Mouse (Mus musculus) splenic B cell, adult 2 months (primary cell): ENCODE results near the gene Cdc42bpb.

Experiments
- DNase-seq: peaks from one replicate; pipeline ENCODE4 v3.0.0-alpha.2; 2011; ENCODE audit warnings: low read depth, low spot score
- H3K27me3 ChIP-seq: 2 replicates; pipeline ENCODE4 v1.6.1; 2012; ENCODE audit warnings: mild to moderate bottlenecking, low read length, moderate library complexity, mixed read lengths; ENCODE audit not compliant: control insufficient read depth, poor library complexity, insufficient read depth, severe bottlenecking
- H3K36me3 ChIP-seq: 2 replicates; pipeline ENCODE4 v1.6.1; 2012; ENCODE audit warnings: mild to moderate bottlenecking, low read length, moderate library complexity, mixed read lengths; ENCODE audit not compliant: control insufficient read depth, poor library complexity, insufficient read depth, severe bottlenecking

The Cdc42bpb gene

DNA sequence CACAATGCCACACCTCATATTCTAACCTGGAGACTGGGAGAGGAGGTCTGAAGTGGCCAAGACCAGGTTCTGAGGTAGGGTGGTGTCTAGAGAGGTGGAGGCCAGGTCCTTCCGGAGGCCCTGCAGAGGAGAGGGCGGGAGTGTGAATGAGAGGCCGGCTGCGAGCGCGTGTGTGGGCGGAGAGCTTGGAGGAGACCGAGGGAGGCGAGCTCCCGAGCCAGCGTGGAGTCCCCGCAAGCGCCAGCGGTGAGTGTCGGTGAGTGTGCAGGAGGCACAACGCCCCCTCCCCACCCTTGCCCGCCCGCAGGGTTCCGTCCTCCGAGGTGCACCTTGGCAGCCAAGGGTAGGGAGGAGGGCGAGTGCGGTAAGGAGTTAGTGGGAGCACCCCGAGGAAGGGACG, 29.1 kb upstream of the Cdc42bpb start, which contains the start of gene Lbhd2:
Gene Lbhd2, plus strand, starts transcription at position 188 of the 400 bp plus-strand sequence.
- Histone ChIP-seq H3K27me3 (no peaks in the 10 kb centered on the region), H3K36me3 (no peaks in the 10 kb centered on the region)
- no peak for DNase-seq

DNA sequence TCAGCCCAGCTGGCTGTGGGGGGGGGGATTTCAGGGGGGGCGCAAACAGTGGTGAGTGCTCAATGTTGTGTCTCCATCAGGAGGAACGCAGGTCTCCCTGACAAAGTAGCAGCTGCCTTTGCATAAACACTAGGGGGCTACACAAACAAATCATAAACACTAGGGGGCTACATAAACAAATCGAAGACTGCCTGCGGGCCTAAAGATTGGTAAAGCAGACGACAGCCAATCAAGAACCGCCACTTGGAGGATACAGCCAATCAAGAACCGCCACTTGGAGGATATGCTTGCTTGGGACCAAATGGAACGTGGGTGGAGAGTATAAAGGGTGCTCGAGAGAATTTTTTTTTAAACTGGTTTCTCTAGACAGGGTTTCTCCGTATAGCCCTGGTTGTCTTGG, 27.4 kb upstream of the Cdc42bpb start:
- no peak for DNase-seq
- no peaks in the 10 kb centered on the region for H3K27me3 ChIP-seq
- no peaks in the 10 kb centered on the region for H3K36me3 ChIP-seq

DNA sequence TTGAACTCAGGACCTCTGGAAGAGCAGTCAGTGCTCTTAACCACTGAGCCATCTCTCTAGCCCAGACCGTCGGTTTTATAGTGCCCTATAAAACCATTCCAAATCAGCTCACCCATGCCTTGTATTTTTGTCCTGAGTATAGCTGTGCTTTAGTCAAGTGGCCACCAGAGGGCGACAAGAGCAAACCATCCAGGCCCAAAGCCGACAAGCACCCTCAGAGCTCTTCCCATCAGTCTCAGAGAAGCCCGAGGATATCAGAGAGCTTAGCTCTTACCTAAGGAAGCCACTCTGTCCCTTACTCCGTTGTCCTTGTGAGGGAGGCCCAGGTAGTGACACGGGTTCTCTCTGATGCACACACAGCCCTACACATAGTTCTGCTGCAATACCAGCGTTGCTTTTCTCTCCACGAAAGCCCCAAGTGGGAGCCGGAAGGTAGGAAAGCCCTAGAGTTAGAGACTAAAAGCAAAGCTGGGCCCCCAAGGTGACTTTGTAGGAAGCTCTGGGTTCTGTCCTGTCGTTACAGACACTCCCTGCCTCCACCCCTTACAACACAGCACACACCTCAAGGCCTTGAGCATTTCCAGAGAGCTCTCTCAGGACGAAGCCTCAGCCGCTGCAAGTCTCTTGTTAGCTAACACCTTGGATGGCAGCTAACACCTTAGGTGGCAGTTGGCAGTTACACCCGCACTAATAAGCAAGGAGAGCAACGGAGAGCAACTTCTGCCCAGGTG, 24.1 kb upstream of the Cdc42bpb start:
- Histone ChIP-seq H3K36me3 (no peaks in the 10 kb centered on the region), H3K27me3 (no peaks in the 10 kb centered on the region)
- DNase-seq = peak; percentile 68

DNA sequence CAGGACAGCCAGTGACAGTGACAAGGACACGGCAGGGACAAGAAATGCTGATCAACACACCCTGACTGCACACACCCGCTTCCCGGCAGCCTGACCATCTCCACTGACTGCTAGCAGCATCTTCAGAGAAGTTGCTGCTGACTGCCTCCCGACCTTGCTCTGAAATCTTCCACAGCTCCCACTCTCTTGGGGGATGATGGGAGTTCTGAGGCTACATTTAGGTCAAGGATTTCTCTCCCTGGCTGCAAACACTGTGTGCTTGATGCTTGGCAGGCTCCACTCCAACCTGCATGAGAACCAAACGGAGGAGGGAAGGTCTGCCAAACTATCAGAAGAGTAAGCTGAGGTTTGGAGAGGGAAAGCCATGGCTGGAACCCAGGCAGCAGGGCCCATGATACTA, 19.5 kb upstream of the Cdc42bpb start:
- no peak for DNase-seq
- no peaks in the 10 kb centered on the region for H3K36me3 ChIP-seq
- H3K27me3 ChIP-seq = no peaks in the 10 kb centered on the region

DNA sequence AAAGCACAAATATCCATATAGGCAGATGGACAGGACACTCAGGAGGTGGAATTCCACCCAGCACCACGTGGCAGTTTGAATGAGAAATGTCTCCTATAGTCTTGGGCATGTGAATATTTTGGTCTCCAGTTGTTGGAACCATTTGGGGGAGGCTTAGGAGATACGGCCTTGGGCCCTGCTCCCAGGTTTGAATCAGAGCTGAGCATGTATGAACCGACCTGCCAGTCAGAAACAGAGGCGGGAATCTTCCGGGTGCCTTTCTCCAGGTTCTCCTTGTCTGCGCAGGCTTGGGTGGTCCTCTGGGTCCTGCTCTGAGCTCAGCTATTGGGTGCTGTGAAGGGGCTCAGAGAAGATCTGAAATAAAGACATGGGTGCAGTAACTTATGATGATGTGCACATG, 16.5 kb upstream of the Cdc42bpb start:
- H3K36me3 ChIP-seq = no peaks in the 10 kb centered on the region
- H3K27me3 ChIP-seq = no peaks in the 10 kb centered on the region
- DNase-seq = no peak

DNA sequence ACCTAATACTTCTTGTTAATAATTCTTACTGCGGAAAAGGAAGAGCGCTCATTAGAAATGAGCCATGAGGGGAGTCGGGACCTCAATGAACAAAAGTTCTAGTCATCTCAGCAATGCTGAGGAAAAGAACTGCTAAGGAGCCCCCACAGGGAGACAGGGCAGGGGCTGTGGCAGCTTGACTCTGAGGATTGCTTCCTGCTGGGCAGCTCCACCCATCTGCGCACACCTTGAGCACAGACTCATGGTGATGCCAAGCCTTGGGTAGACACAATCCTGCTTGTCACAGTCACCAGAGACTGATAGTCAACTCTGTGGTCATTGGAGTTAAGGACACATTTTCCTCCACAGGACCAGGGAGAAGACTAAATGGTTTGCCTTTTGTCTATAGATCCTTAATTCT, 9.6 kb upstream of the Cdc42bpb start:
- no peaks in the 10 kb centered on the region for H3K27me3 ChIP-seq
- DNase-seq = no peak

DNA sequence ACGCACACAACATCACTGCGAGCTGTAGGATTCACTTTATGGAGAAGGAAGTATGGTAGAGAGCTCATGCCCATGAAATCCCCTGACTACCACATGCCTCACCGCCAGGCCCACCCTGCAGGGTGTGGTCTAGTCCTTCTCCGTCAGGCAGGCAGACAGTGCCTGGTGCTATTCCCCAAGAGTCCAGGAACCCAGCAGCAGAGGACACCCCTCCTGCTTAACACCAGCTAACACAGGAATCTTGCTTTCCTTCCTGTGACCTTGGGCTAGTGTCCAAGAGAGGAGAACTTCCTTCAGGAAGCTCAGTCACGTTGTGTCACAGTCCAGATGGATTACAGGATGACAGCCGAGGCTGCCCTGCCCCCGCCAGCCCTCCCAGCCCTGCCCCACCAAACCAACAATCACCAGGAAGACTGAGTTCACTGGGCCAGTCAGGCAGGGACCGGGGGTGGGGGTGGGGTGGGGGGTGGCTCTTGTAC, 9.2 kb upstream of the Cdc42bpb start:
- no peaks in the 10 kb centered on the region for H3K27me3 ChIP-seq
- DNase-seq = no peak
- no peaks in the 10 kb centered on the region for H3K36me3 ChIP-seq

More for the DNA sequence above, 9.6 kb upstream of the Cdc42bpb start:
- H3K36me3 ChIP-seq = no peaks in the 10 kb centered on the region

DNA sequence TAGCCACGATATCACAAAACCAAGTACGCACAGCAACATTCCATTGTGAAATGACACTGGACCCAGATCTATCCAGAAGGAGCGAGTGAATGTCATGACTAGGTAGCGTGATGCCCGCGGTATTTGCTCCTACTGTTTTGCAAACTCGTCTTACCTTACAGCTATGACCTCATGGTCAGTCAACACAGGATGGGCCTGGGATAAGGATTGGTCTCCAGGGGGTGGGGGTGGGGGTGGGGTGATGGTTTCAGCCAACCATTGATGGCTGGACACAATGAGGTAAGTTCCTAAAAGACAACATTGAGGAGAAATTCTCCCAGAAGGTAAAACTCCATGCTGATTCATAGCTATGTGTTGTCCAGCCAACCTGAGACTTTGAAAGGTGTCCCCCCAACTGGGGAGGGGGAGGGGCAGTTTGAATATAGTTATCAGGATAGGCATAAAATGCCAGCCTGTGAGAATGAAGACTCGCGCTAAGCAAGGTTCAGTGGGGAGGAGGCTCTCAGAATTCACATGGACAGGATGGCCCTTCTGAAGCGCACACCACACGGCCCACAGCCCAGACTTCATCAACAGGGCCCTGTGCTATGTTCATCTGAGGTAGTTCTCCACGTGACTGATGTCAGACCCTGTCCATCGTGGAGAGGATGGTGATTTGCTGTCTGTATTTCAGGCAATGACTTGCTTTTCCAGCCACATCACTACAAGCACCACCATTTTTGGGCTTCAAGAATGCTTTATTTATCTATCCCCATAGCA, 8.5 kb upstream of the Cdc42bpb start:
- no peak for DNase-seq
- Histone ChIP-seq H3K27me3 (no peaks in the 10 kb centered on the region), H3K36me3 (no peaks in the 10 kb centered on the region)

DNA sequence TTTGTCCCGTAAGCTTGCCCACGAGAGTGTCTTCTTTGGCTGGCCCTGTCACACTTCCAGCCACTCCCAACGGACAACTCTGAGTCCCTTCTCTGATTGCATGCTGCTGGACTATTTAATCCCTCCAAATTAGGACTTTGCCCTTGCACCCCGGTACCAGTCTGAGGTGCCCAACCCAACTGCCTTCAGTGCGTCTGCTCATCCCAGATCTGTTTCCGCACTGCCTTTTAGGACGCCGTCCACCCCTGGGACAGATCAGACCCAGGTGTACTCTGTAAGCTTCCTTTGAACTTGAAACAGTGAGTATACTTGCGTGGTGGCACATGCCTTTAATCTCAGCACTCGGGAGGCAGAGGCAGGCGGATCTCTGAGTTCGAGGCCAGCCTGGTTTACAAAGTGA, 1.3 kb upstream of the Cdc42bpb start:
- no peaks in the 10 kb centered on the region for H3K36me3 ChIP-seq
- no peaks in the 10 kb centered on the region for H3K27me3 ChIP-seq
- no peak for DNase-seq

DNA sequence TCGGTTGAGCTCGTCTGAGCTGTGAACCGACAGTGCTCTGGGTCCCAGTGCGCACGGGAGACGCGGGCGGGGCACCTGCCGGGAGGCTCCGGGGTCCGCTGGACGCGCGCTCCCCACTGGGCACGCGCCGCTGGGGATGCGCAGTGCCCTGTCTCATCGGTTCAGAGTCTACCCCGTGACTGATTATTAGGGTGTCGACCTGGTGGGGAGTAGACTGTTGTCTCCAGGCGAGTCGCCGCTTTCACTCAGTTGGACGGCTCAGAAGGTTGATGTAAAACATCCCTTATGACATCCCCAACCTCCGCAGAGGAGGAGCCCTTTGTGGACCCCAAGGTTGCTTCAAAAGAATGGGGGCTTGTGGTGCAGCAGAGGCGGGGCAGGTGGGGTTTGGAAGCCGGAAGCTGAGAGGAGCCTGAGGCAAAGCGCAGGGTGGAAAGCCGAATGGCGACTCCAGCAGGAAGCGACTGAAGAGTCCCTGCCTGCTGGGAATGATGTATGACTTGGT, 520 bp upstream of the Cdc42bpb start:
- Histone ChIP-seq H3K27me3 (no peaks in the 10 kb centered on the region), H3K36me3 (no peaks in the 10 kb centered on the region)
- no peak for DNase-seq

DNA sequence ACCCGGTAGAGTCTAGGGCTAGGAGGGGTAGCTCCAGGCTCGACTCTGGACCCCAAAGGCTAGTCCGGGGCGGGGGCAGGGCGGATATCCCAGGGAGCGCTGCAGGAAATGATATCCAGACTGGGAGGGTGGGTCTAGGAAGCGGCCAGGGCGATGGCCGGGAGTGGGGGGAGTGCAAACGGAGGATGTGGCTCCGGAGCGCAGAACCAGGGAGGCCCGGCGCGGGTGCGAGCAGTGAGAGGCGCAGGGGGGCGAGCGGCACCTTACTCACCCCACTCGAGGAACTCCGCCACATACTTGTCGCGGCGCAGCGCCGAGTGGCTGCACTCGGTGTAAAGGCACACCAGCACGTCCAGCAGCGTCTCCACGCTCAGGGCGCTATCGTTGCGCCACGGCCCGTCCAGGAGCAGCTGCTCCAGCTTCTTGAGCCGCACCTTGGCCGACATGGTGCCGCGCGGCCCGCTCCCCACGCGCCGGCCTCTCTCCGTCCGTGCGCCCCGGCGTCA, 639 bp downstream of the Cdc42bpb start:
- DNase-seq = no peak
- Histone ChIP-seq H3K36me3 (no peaks in the 10 kb centered on the region), H3K27me3 (no peaks in the 10 kb centered on the region)

DNA sequence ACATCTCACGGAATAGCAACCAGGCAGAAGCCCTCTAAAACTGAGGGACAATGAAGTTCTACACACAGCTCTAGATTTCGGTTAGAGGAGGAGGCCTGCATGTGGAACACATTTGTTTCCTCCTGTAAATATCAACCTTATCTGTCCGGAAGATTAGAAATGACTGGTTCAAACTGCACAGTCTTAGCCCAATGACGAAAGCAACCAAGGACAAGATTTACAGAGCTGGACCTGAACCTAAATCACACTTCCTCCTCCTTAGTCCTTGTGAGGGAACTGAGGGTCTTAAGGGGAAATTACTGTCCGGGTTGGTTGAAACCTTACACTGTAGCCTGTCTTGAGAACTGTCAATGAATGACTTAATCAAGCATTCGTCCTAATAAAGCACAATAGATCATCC, 1.5 kb downstream of the Cdc42bpb start:
- Histone ChIP-seq H3K36me3 (no peaks in the 10 kb centered on the region), H3K27me3 (no peaks in the 10 kb centered on the region)
- DNase-seq = no peak

DNA sequence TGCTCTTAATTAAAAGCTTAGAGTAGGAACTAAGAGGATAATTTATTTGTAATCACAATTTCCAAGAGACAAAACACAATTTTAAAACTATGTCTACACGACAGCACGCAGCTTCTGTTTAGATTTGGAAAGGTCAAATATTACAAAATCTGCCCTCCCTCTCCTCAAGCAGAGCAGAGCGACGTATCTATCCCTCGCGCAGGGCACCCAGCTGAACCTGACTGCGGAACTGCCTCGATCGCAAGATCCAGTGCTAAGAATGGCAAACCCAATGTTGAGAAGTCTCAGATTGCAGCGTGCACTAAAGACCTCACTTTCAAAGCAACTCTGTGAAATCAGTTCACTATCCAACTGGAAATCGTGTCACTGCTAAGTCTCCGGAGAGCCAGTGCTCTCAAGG, 2.0 kb downstream of the Cdc42bpb start:
- no peak for DNase-seq
- Histone ChIP-seq H3K27me3 (no peaks in the 10 kb centered on the region), H3K36me3 (no peaks in the 10 kb centered on the region)

DNA sequence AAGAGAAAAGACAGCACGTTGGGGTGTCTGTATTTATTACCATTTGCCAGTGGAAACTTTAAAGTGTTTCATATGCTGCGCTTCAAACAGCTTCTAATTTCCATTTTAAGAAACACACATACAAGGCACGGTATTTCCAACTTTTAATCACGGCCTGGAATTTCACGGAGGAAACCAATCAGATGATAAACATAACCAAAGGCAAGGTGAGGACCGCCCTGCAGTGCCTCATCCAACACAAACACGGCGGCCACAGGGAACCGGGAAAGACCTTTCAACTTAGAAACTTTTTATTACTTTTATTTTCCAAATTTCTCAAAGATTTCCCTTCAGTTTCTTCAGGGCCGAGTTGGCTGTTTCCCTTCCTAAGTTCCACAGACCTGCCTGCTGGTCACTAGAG, 2.8 kb downstream of the Cdc42bpb start:
- DNase-seq = no peak
- Histone ChIP-seq H3K36me3 (no peaks in the 10 kb centered on the region), H3K27me3 (no peaks in the 10 kb centered on the region)

DNA sequence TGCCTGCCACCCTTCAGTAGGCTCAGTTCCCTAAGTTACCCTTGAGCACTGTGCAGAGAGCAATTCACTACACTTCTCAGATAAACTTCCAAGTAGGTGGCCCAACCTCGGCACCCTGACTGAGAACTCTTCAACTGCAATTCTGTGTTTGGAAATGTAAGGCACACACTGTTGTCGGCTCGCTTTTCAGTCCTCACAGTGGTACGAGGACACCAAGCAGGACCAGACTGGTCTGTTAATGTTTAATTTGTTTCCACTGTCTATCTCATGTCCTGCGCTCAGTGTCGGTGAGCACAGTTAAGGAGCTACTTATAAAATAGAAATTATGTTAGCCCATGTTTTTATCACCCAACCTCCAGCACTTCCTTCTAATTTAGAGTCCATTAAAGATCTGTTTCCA, 4.1 kb downstream of the Cdc42bpb start:
- no peaks in the 10 kb centered on the region for H3K36me3 ChIP-seq
- no peak for DNase-seq
- H3K27me3 ChIP-seq = no peaks in the 10 kb centered on the region
